Mouse (Mus musculus) forebrain, embryonic 14.5 days (tissue): ENCODE measurements at regions not wholly inside any gene's neighbourhood (a gene's known extent, or its start where the extent isn't known, plus 50 kb on each side); places are given as distances from the start of the nearest gene placed in this dataset.

Experiments
- ATAC-seq: fragments of 200-750 bp; cut with Nextera tagmentation; 2 replicates; pipeline ENCODE4 v1.8.0; 2017; ENCODE audit warnings: mild to moderate bottlenecking, moderate library complexity
- DNase-seq: peaks from one replicate; pipeline ENCODE4 v3.0.0-alpha.2; 2015; ENCODE audit warnings: low spot score
- H3K27ac ChIP-seq: fragments of 300-500 bp; sonication (generic); 2 replicates; pipeline ENCODE4 v1.5.1; 2014; ENCODE audit warnings: low read depth, mild to moderate bottlenecking, control low read depth, low read length, moderate library complexity
- H3K27me3 ChIP-seq: fragments of 300-500 bp; sonication (generic); replicated peaks from 2 replicates; pipeline ENCODE4 v1.6.1; 2014; ENCODE audit warnings: low read length, control low read depth, mixed read lengths; ENCODE audit not compliant: control insufficient read depth, insufficient read depth
- H3K36me3 ChIP-seq: fragments of 300-500 bp; sonication (generic); 2 replicates; pipeline ENCODE4 v1.6.1; 2014; ENCODE audit warnings: low read length, control low read depth; ENCODE audit not compliant: control insufficient read depth, insufficient read depth
- H3K4me1 ChIP-seq: fragments of 300-500 bp; sonication (generic); 2 replicates; pipeline ENCODE4 v1.6.1; 2014; ENCODE audit warnings: antibody characterized with exemption, low read length, control low read depth; ENCODE audit not compliant: control insufficient read depth, insufficient read depth
- H3K4me2 ChIP-seq: fragments of 300-500 bp; sonication (generic); 2 replicates; pipeline ENCODE4 v1.6.1; 2014; ENCODE audit warnings: mild to moderate bottlenecking, control low read depth, low read length
- H3K4me3 ChIP-seq: fragments of 300-500 bp; sonication (generic); 2 replicates; pipeline ENCODE4 v1.5.1; 2014; ENCODE audit warnings: low read depth, low read length, control low read depth
- H3K9ac ChIP-seq: fragments of 300-500 bp; sonication (generic); 2 replicates; pipeline ENCODE4 v1.6.1; 2014; ENCODE audit warnings: mild to moderate bottlenecking, low read length, control low read depth, moderate library complexity
- H3K9me3 ChIP-seq: fragments of 300-500 bp; sonication (generic); replicated peaks from 2 replicates; pipeline ENCODE4 v1.6.1; 2016; ENCODE audit warnings: low read length, control low read depth, mixed read lengths; ENCODE audit not compliant: control insufficient read depth
- WGBS: fragments of 180-500 bp; shearing (Covaris S2); extraction: QIAGEN DNeasy Blood & Tissue Kit; methylation state at CpG from one replicate; pipeline ENCODE4 v1.1.7; 2014; 5-methylcytosine and 5-hydroxymethylcytosine counted together

- WGBS: 53% methylated on average over 7 of the region's 7 CpGs
- no peak for DNase-seq
- ATAC-seq: no peak
These were observed 62.2 kb upstream of the Blcap start for GRCm38 (mm10) chr2:157633286-157633685.

GRCm38 (mm10) chr2:157635670-157636069 lies 64.6 kb upstream of the Blcap start:
- Histone ChIP-seq H3K36me3 (no peaks in the 10 kb centered on the region), H3K27ac (no peak overlapping the region), H3K9me3 (no peaks in the 10 kb centered on the region), H3K4me2 (no peak overlapping the region), H3K9ac (no peak overlapping the region), H3K4me1 (no peaks in the 10 kb centered on the region), H3K27me3 (no peaks in the 10 kb centered on the region), H3K4me3 (no peak overlapping the region)
- WGBS: 4% methylated on average over 14 of the region's 14 CpGs
- DNase-seq (peak; percentile 94), ATAC-seq (peak; percentile 58; the same call in 1 of the 2 replicates)

More at GRCm38 (mm10) chr2:157633286-157633685, 62.2 kb upstream of the Blcap start:
- Histone ChIP-seq H3K4me2 (no peak overlapping the region), H3K36me3 (no peaks in the 10 kb centered on the region), H3K4me1 (no peaks in the 10 kb centered on the region), H3K9ac (no peak overlapping the region), H3K4me3 (no peak overlapping the region), H3K9me3 (no peaks in the 10 kb centered on the region), H3K27me3 (no peaks in the 10 kb centered on the region), H3K27ac (no peak overlapping the region)

GRCm38 (mm10) chr2:157640873-157641272 lies 69.8 kb upstream of the Blcap start:
- H3K9me3 ChIP-seq: no peaks in the 10 kb centered on the region
- H3K27ac ChIP-seq: no peak overlapping the region
- no peak for DNase-seq
- H3K9ac ChIP-seq: no peak overlapping the region
- no peaks in the 10 kb centered on the region for H3K4me1 ChIP-seq
- no peak overlapping the region for H3K4me3 ChIP-seq
- no peak overlapping the region for H3K4me2 ChIP-seq
- WGBS: 28% methylated on average over 4 of the region's 4 CpGs
- no peaks in the 10 kb centered on the region for H3K27me3 ChIP-seq
- no peak for ATAC-seq
- no peaks in the 10 kb centered on the region for H3K36me3 ChIP-seq

GRCm38 (mm10) chr2:157663584-157664375 lies 73.4 kb upstream of the Ctnnbl1 start:
- Histone ChIP-seq H3K27me3 (no peaks in the 10 kb centered on the region), H3K27ac (no peak overlapping the region), H3K9me3 (0 out of 2 replicates have a peak, but pooled peaks cover 2% of the 10 kb centered on the region), H3K4me2 (no peak overlapping the region), H3K4me3 (no peak overlapping the region), H3K9ac (no peak overlapping the region), H3K36me3 (no peaks in the 10 kb centered on the region), H3K4me1 (peaks cover 6% of the 10 kb centered on the region; the same call in 1 of the 2 replicates)
- DNase-seq (peak; percentile 44), ATAC-seq (no peak)
- 33% methylated on average over 20 of the region's 20 CpGs for WGBS

- peaks cover 6% of the 10 kb centered on the region; the same call in 1 of the 2 replicates for H3K4me1 ChIP-seq
- H3K27ac ChIP-seq: no peak overlapping the region
- 61% methylated on average over 6 of the region's 6 CpGs for WGBS
- no peaks in the 10 kb centered on the region for H3K27me3 ChIP-seq
- H3K36me3 ChIP-seq: no peaks in the 10 kb centered on the region
- no peak for DNase-seq
- no peak overlapping the region for H3K4me3 ChIP-seq
- H3K9ac ChIP-seq: no peak overlapping the region
- H3K4me2 ChIP-seq: no peak overlapping the region
- ATAC-seq: no peak
- 0 out of 2 replicates have a peak, but pooled peaks cover 2% of the 10 kb centered on the region for H3K9me3 ChIP-seq
These were observed 72.7 kb upstream of the Ctnnbl1 start for GRCm38 (mm10) chr2:157664481-157664880.

- Histone ChIP-seq H3K4me3 (no peak overlapping the region), H3K9ac (no peak overlapping the region), H3K36me3 (no peaks in the 10 kb centered on the region), H3K27me3 (no peaks in the 10 kb centered on the region), H3K27ac (no peak overlapping the region), H3K9me3 (0 out of 2 replicates have a peak, but pooled peaks cover 2% of the 10 kb centered on the region), H3K4me2 (no peak overlapping the region), H3K4me1 (no peaks in the 10 kb centered on the region)
- ATAC-seq: no peak
- 77% methylated on average over 2 of the region's 2 CpGs for WGBS
- no peak for DNase-seq
These were observed 67.0 kb upstream of the Ctnnbl1 start for GRCm38 (mm10) chr2:157670191-157670590.

- no peak for DNase-seq
- 79% methylated on average over 19 of the region's 19 CpGs for WGBS
- ATAC-seq: no peak
- Histone ChIP-seq H3K36me3 (no peaks in the 10 kb centered on the region), H3K4me2 (no peak overlapping the region), H3K27me3 (no peaks in the 10 kb centered on the region), H3K9ac (no peak overlapping the region), H3K9me3 (no peaks in the 10 kb centered on the region), H3K4me1 (no peaks in the 10 kb centered on the region), H3K27ac (no peak overlapping the region), H3K4me3 (no peak overlapping the region)
These were observed 62.3 kb upstream of the Ctnnbl1 start for GRCm38 (mm10) chr2:157674906-157675305.

- Histone ChIP-seq H3K4me2 (no peak overlapping the region), H3K4me1 (no peaks in the 10 kb centered on the region), H3K9ac (no peak overlapping the region), H3K4me3 (no peak overlapping the region), H3K27me3 (no peaks in the 10 kb centered on the region), H3K9me3 (no peaks in the 10 kb centered on the region), H3K27ac (no peak overlapping the region), H3K36me3 (no peaks in the 10 kb centered on the region)
- ATAC-seq (no peak), DNase-seq (no peak)
- WGBS: 64% methylated on average over 10 of the region's 10 CpGs
These were observed 60.6 kb upstream of the Ctnnbl1 start for GRCm38 (mm10) chr2:157676396-157677176.

GRCm38 (mm10) chr2:157677262-157677661 lies 59.9 kb upstream of the Ctnnbl1 start:
- ATAC-seq: no peak
- 84% methylated on average over 7 of the region's 7 CpGs for WGBS
- no peaks in the 10 kb centered on the region for H3K9me3 ChIP-seq

More at GRCm38 (mm10) chr2:157677262-157677661, 59.9 kb upstream of the Ctnnbl1 start:
- H3K9ac ChIP-seq: no peak overlapping the region
- no peaks in the 10 kb centered on the region for H3K36me3 ChIP-seq
- no peak for DNase-seq
- no peaks in the 10 kb centered on the region for H3K27me3 ChIP-seq
- H3K4me2 ChIP-seq: no peak overlapping the region
- no peak overlapping the region for H3K4me3 ChIP-seq
- no peaks in the 10 kb centered on the region for H3K4me1 ChIP-seq
- H3K27ac ChIP-seq: no peak overlapping the region
